In genomic region chr11:118003176-118003575, GRCm38 (mm10) we compare ENCODE assay signal across 18 mouse cellular contexts. TPM values are rescaled to one million over a fixed set of nuclear protein-coding genes. Genes with fewer than 3 reads are reported as not detected.
DNase-seq lines count a peak whose midpoint lies in the region; ATAC-seq and TF ChIP-seq lines count a peak whose summit lies in the region.
"Had no signal": no experiment of that assay in that cellular context is flagged by ENCODE, and none has a peak within 500 bp of the region (broad histone marks: within the 10 kb centered on the region; RNA-seq: fewer than 3 reads in every experiment).

No protein-coding gene starts in this region.

- H3K9ac ChIP-seq in heart, embryonic 13.5 days, result peak overlapping the region; percentile 16; the same call in 1 of the 2 replicates
- no peak overlapping the region for H3K9ac ChIP-seq in heart, adult 2 months (ENCODE audit: low read depth, low read length)
- H3K9ac ChIP-seq in lung, embryonic 16.5 days (ENCODE audit: low read length), result no peak overlapping the region
- H3K9ac ChIP-seq: heart, embryonic 15.5 days; limb, embryonic 12.5 days; liver, embryonic 14.5 days; midbrain, embryonic 13.5 days; neural tube, embryonic 15.5 days had no signal

- H3K36me3 ChIP-seq in heart, embryonic 13.5 days, result peaks cover 67% of the 10 kb centered on the region
- peaks cover 2% of the 10 kb centered on the region for H3K36me3 ChIP-seq in heart, adult 2 months (ENCODE audit: control insufficient read depth, insufficient read depth, low read length)
- H3K36me3 ChIP-seq in lung, embryonic 16.5 days (ENCODE audit: control insufficient read depth, insufficient read depth, low read length), result peaks cover 32% of the 10 kb centered on the region
- H3K36me3 ChIP-seq in myocyte (ENCODE audit: control insufficient read depth, insufficient read depth), result peaks cover 40% of the 10 kb centered on the region

- no peaks in the 10 kb centered on the region for H3K9me3 ChIP-seq in heart, embryonic 13.5 days
- H3K9me3 ChIP-seq in lung, embryonic 16.5 days (ENCODE audit: control insufficient read depth, low read length), result no peaks in the 10 kb centered on the region
- H3K9me3 ChIP-seq: heart, embryonic 15.5 days; limb, embryonic 12.5 days; midbrain, embryonic 13.5 days; neural tube, embryonic 15.5 days had no signal

- no peaks in the 10 kb centered on the region; the same call in 1 of the 2 replicates for H3K79me2 ChIP-seq in heart, adult 2 months (replicated peaks; ENCODE audit: control insufficient read depth, insufficient read depth, low read length)
- H3K79me2 ChIP-seq in myocyte (ENCODE audit: control insufficient read depth, insufficient read depth), result peaks cover 55% of the 10 kb centered on the region

- DNase-seq in heart, adult 2 months, result no peak
- no peak for DNase-seq in lung, adult 18-20 months
- peak; percentile 72 for DNase-seq in adrenal gland, adult 8-10 months
- no peak for DNase-seq in retina, embryonic 14.5 days (ENCODE audit: low spot score)
- DNase-seq: cerebellum, adult 9-11 months; gastrocnemius, postnatal 36 days; thymus, adult 2 months had no signal

- WGBS in heart, embryonic 13.5 days, result 83% methylated on average over 14 of the region's 14 CpGs
- 90% methylated on average over 14 of the region's 14 CpGs for WGBS in heart, adult 2 months
- 90% methylated on average over 14 of the region's 14 CpGs for WGBS in lung, embryonic 16.5 days

- no peak overlapping the region for H3ac ChIP-seq in myocyte (ENCODE audit: control insufficient read depth, insufficient read length)

- peak overlapping the region; percentile 80 for H3K27ac ChIP-seq in heart, embryonic 13.5 days (replicated peaks)
- H3K27ac ChIP-seq in heart, adult 2 months, result no peak overlapping the region
- H3K27ac ChIP-seq in lung, embryonic 16.5 days (ENCODE audit: low read length), result peak overlapping the region; percentile 23; the same call in 1 of the 2 replicates
- H3K27ac ChIP-seq: limb, embryonic 12.5 days; liver, embryonic 14.5 days; macrophage; midbrain, embryonic 13.5 days; neural tube, embryonic 15.5 days had no signal

- no peak overlapping the region for H3K4me2 ChIP-seq in heart, embryonic 13.5 days
- no peak overlapping the region for H3K4me2 ChIP-seq in lung, embryonic 16.5 days (ENCODE audit: low read depth, low read length)
- peak overlapping the region; percentile 41 for H3K4me2 ChIP-seq in myocyte (ENCODE audit: low read depth)
- H3K4me2 ChIP-seq: heart, embryonic 15.5 days; limb, embryonic 12.5 days; midbrain, embryonic 13.5 days; neural tube, embryonic 15.5 days had no signal

- TF ChIP-seq POLR2A in heart, adult 2 months (IDR thresholded peaks at IDR 0.05; ENCODE audit: insufficient read depth, low read depth, low read length), result no peak
- no peak for TF ChIP-seq POLR2A in myocyte (IDR thresholded peaks at IDR 0.05; ENCODE audit: insufficient read length, low read depth)

- H3K4me1 ChIP-seq in heart, embryonic 13.5 days, result peaks cover 61% of the 10 kb centered on the region
- H3K4me1 ChIP-seq in heart, adult 2 months (ENCODE audit: control insufficient read depth, insufficient read depth, low read length), result peaks cover 11% of the 10 kb centered on the region
- peaks cover 17% of the 10 kb centered on the region for H3K4me1 ChIP-seq in lung, embryonic 16.5 days (replicated peaks; ENCODE audit: control insufficient read depth, insufficient read depth, low read length)

- no peak for TF ChIP-seq EP300 in heart, adult 2 months (IDR thresholded peaks at IDR 0.05; ENCODE audit: insufficient read depth, low read depth, low read length)

- ATAC-seq in heart, embryonic 13.5 days (ENCODE audit: extremely low read depth, insufficient number of reproducible peaks, low FRiP score, low TSS enrichment), result no peak
- ATAC-seq in lung, embryonic 16.5 days (ENCODE audit: low read depth), result no peak
- ATAC-seq: forebrain, embryonic 14.5 days; inflammation-experienced regulatory T-cells, adult 6 months; midbrain, embryonic 13.5 days had no signal

- intact Hi-C loops in heart, adult 2 months (cut with DNase I), result no loop called here

- no peaks in the 10 kb centered on the region for H3K27me3 ChIP-seq in heart, embryonic 13.5 days (replicated peaks)
- no peaks in the 10 kb centered on the region for H3K27me3 ChIP-seq in heart, adult 2 months (ENCODE audit: control insufficient read depth, insufficient read depth, low read length)
- H3K27me3 ChIP-seq in lung, embryonic 16.5 days (ENCODE audit: control insufficient read depth, insufficient read depth, low read depth, low read length), result no peaks in the 10 kb centered on the region
- no peaks in the 10 kb centered on the region for H3K27me3 ChIP-seq in myocyte (ENCODE audit: control insufficient read depth, insufficient read depth, insufficient read length)
- H3K27me3 ChIP-seq: heart, embryonic 15.5 days; limb, embryonic 12.5 days; midbrain, embryonic 13.5 days; neural tube, embryonic 15.5 days had no signal

- no peak overlapping the region for H3K4me3 ChIP-seq in heart, embryonic 13.5 days
- H3K4me3 ChIP-seq in heart, adult 2 months, result no peak overlapping the region
- H3K4me3 ChIP-seq in lung, embryonic 16.5 days (ENCODE audit: low read length), result no peak overlapping the region
- no peak overlapping the region for H3K4me3 ChIP-seq in myocyte
- H3K4me3 ChIP-seq: heart, embryonic 15.5 days; limb, embryonic 12.5 days; midbrain, embryonic 13.5 days; neural tube, embryonic 15.5 days had no signal

- TF ChIP-seq CTCF in heart, adult 2 months (IDR thresholded peaks at IDR 0.05), result no peak

TF ChIP-seq in myocyte, 11 proteins besides CTCF, POLR2A, EP300 and RAD21:
- TF ChIP-seq TCF3 (IDR thresholded peaks at IDR 0.05; ENCODE audit: insufficient read length, low read depth) (no peak), REST (IDR thresholded peaks at IDR 0.05; ENCODE audit: insufficient read depth, insufficient read length) (no peak), MAX (IDR thresholded peaks at IDR 0.05; ENCODE audit: low read depth) (no peak), SRF (IDR thresholded peaks at IDR 0.05; ENCODE audit: control insufficient read depth, insufficient read length, low read depth) (no peak), USF1 (IDR thresholded peaks at IDR 0.05; ENCODE audit: low read depth) (no peak), MYOD1 (IDR thresholded peaks at IDR 0.05; ENCODE audit: control insufficient read depth in 1 of 3, insufficient read length in 2 of 3, low read depth in 2 of 3) (no peak)

RNA-seq across cellular contexts. Expression of gene Pgs1, which starts 17.1 kb away (rescaled TPM):
- 25.7 and 26.6 TPM in 2 replicates for polyA plus RNA-seq in heart, embryonic 13.5 days (2015; fragmentation: Nextera tagmentation; extraction: Ambion mirVana)
- total RNA-seq in heart, adult 2 months (2021), result 10 to 100 TPM; 17.9 to 18.1 TPM
- polyA plus RNA-seq in heart, adult 2 months (2012; rRNA removed), result 21.8 and 26.5 TPM in 2 replicates
- 41.8 and 44.8 TPM in 2 replicates for polyA plus RNA-seq in lung, embryonic 16.5 days (2015; fragmentation: Nextera tagmentation; extraction: Ambion mirVana)
- 10 to 100 TPM; 52.7 to 76.9 (median 68.2) TPM for total RNA-seq in adrenal gland, adult 8-10 months (2022)
- 61.6 TPM for polyA plus RNA-seq in myocyte (2012; fragmentation: generic; extraction: Trizol)

RNA-seq across cellular contexts. Expression of gene Socs3, which starts 33.3 kb away (rescaled TPM):
- polyA plus RNA-seq in heart, embryonic 13.5 days (2015; fragmentation: Nextera tagmentation; extraction: Ambion mirVana), result 4.9 and 8.5 TPM in 2 replicates
- 1 to 10 TPM; 2.8 to 4.5 TPM for total RNA-seq in heart, adult 2 months (2021)
- 3.7 and 4.4 TPM in 2 replicates for polyA plus RNA-seq in heart, adult 2 months (2012; rRNA removed)
- 12.5 and 13.2 TPM in 2 replicates for polyA plus RNA-seq in lung, embryonic 16.5 days (2015; fragmentation: Nextera tagmentation; extraction: Ambion mirVana)
- total RNA-seq in adrenal gland, adult 8-10 months (2022), result 10 to 100 TPM in 1 of 4 experiments, 1 to 10 TPM in 3; 4.4 to 14.6 (median 5.4) TPM
- 27.3 TPM for polyA plus RNA-seq in myocyte (2012; fragmentation: generic; extraction: Trizol)
